Mouse (Mus musculus): ENCODE results near the gene Uri1. TPM values are rescaled to one million over a fixed set of nuclear protein-coding genes. Genes with fewer than 3 reads are reported as not detected.

Gene Uri1
- polyA plus RNA-seq, 1 experiment, result 13.4 TPM

DNA sequence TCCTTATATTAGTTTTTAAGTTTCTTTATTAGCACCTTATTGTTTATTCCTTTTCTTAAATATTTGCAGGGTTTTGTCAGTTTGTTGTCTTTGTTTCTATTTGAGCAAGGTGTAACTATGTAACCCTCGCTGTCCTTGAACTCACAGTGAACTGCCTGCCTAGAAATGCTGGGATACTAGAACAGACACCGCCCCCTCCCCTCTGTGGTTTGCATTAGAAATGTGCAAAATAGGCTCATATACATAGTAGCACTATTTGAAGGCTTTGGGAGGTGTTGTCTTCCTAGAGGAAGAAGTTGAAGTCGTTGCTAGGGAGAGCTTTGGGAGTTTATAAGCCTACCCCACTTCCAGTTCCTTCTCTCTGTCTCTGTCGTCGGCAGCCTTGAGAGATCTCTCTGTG is 5.7 kb upstream of the Uri1 start:
- H3K27me3 ChIP-seq (ENCODE audit: control insufficient read depth, insufficient read depth, insufficient read length), result no peaks in the 10 kb centered on the region
- H3K36me3 ChIP-seq (ENCODE audit: control insufficient read depth, insufficient read depth), result no peaks in the 10 kb centered on the region
- H3K79me2 ChIP-seq (ENCODE audit: control insufficient read depth, insufficient read depth), result no peaks in the 10 kb centered on the region
- TF ChIP-seq E2F4 (IDR thresholded peaks at IDR 0.05; ENCODE audit: insufficient read depth) (no peak), MYOG (IDR thresholded peaks at IDR 0.05; ENCODE audit: control insufficient read depth in 1 of 3, insufficient read depth in 1 of 3, insufficient read length in 2 of 3, low read depth in 2 of 3) (no peak), TCF3 (IDR thresholded peaks at IDR 0.05; ENCODE audit: insufficient read length, low read depth) (no peak), POLR2A (IDR thresholded peaks at IDR 0.05; ENCODE audit: insufficient read length, low read depth) (no peak), MYOD1 (IDR thresholded peaks at IDR 0.05; ENCODE audit: control insufficient read depth in 1 of 3, insufficient read length in 2 of 3, low read depth in 2 of 3) (no peak), TCF12 (IDR thresholded peaks at IDR 0.05; ENCODE audit: insufficient read depth, poor library complexity, severe bottlenecking) (no peak), REST (IDR thresholded peaks at IDR 0.05; ENCODE audit: insufficient read depth, insufficient read length) (no peak), POLR2AphosphoS2 (IDR thresholded peaks at IDR 0.05; ENCODE audit: insufficient read length, low read depth) (no peak), SRF (IDR thresholded peaks at IDR 0.05; ENCODE audit: control insufficient read depth, insufficient read length, low read depth) (no peak), MAX (IDR thresholded peaks at IDR 0.05; ENCODE audit: low read depth) (no peak), CEBPB (IDR thresholded peaks at IDR 0.05; ENCODE audit: insufficient read depth, poor library complexity, severe bottlenecking) (no peak), USF1 (IDR thresholded peaks at IDR 0.05; ENCODE audit: low read depth) (no peak)
- H3K4me3 ChIP-seq, result no peak overlapping the region
- H3ac ChIP-seq (ENCODE audit: control insufficient read depth, insufficient read length), result no peak overlapping the region
- no peak overlapping the region for H3K4me2 ChIP-seq (ENCODE audit: low read depth)

DNA sequence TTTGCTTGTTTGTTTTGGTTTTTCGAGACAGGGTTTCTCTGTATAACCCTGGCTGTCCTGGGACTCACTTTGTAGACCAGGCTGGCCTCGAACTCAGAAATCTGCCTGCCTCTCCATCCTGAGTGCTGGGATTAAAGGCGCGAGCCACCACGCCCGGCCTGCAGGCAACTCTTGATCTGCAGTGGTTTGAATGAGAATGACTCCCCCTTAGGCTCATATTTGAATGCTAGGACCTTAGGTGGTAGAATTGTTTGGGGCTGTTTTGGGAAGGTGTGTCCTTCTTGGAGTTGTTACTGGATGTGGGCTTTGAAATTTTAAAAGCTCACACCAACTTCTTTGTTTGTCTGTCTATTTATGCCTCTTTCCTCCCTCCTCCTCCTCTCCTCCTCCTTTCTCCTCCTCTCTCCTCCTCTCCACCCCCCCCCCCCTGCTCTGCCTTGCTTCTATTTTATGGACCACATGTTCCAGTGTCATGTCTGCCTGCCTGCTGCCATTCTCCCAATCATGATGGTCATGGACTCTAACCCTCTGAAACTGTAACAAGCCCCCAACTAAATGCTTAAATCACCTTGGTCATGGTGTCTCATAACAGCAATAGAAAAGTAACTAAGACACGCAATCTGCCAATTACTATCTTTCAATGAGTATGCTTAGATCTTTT is 4.7 kb upstream of the Uri1 start:
- no peak overlapping the region for H3ac ChIP-seq (ENCODE audit: control insufficient read depth, insufficient read length)
- peaks cover 9% of the 10 kb centered on the region for H3K27me3 ChIP-seq (ENCODE audit: control insufficient read depth, insufficient read depth, insufficient read length)
- no peaks in the 10 kb centered on the region for H3K36me3 ChIP-seq (ENCODE audit: control insufficient read depth, insufficient read depth)
- no peak overlapping the region for H3K4me3 ChIP-seq
- H3K4me2 ChIP-seq (ENCODE audit: low read depth), result no peak overlapping the region
- TF ChIP-seq MAX (IDR thresholded peaks at IDR 0.05; ENCODE audit: low read depth), result no peak
- TF ChIP-seq POLR2AphosphoS2 (IDR thresholded peaks at IDR 0.05; ENCODE audit: insufficient read length, low read depth), result no peak
- no peak for TF ChIP-seq POLR2A (IDR thresholded peaks at IDR 0.05; ENCODE audit: insufficient read length, low read depth)
- no peak for TF ChIP-seq MYOG (IDR thresholded peaks at IDR 0.05; ENCODE audit: control insufficient read depth in 1 of 3, insufficient read depth in 1 of 3, insufficient read length in 2 of 3, low read depth in 2 of 3)
- no peak for TF ChIP-seq E2F4 (IDR thresholded peaks at IDR 0.05; ENCODE audit: insufficient read depth)
- no peak for TF ChIP-seq TCF3 (IDR thresholded peaks at IDR 0.05; ENCODE audit: insufficient read length, low read depth)
- no peak for TF ChIP-seq MYOD1 (IDR thresholded peaks at IDR 0.05; ENCODE audit: control insufficient read depth in 1 of 3, insufficient read length in 2 of 3, low read depth in 2 of 3)
- TF ChIP-seq SRF (IDR thresholded peaks at IDR 0.05; ENCODE audit: control insufficient read depth, insufficient read length, low read depth), result no peak
- TF ChIP-seq REST (IDR thresholded peaks at IDR 0.05; ENCODE audit: insufficient read depth, insufficient read length), result no peak
- no peak for TF ChIP-seq USF1 (IDR thresholded peaks at IDR 0.05; ENCODE audit: low read depth)
- no peak for TF ChIP-seq TCF12 (IDR thresholded peaks at IDR 0.05; ENCODE audit: insufficient read depth, poor library complexity, severe bottlenecking)
- no peak for TF ChIP-seq CEBPB (IDR thresholded peaks at IDR 0.05; ENCODE audit: insufficient read depth, poor library complexity, severe bottlenecking)
- no peaks in the 10 kb centered on the region for H3K79me2 ChIP-seq (ENCODE audit: control insufficient read depth, insufficient read depth)

DNA sequence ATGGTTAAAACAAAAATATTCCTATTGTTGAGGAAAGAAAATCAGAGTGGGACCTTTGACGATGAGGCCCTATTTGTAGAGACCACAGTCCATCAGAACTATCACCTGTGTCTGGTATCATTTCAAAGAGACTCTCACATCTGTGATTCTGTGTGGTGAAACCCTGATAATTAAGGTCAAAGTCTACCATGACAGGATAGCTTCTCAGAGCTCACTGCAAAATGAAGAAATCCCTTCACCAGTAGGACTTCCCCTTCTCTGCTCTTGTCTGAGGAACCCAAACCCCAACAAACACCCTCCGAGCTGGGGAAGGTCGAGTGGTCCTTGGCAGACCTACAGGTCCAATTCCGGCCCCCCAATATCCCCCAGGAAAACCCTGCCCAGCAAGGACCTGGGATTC is 1.5 kb upstream of the Uri1 start:
- Histone ChIP-seq H3K4me2 (ENCODE audit: low read depth) (no peak overlapping the region), H3K27me3 (ENCODE audit: control insufficient read depth, insufficient read depth, insufficient read length) (peaks cover 18% of the 10 kb centered on the region), H3ac (ENCODE audit: control insufficient read depth, insufficient read length) (no peak overlapping the region), H3K79me2 (ENCODE audit: control insufficient read depth, insufficient read depth) (no peaks in the 10 kb centered on the region), H3K4me3 (no peak overlapping the region), H3K36me3 (ENCODE audit: control insufficient read depth, insufficient read depth) (no peaks in the 10 kb centered on the region)
- no peak for TF ChIP-seq POLR2AphosphoS2 (IDR thresholded peaks at IDR 0.05; ENCODE audit: insufficient read length, low read depth)
- no peak for TF ChIP-seq MYOD1 (IDR thresholded peaks at IDR 0.05; ENCODE audit: control insufficient read depth in 1 of 3, insufficient read length in 2 of 3, low read depth in 2 of 3)
- TF ChIP-seq MYOG (IDR thresholded peaks at IDR 0.05; ENCODE audit: control insufficient read depth in 1 of 3, insufficient read depth in 1 of 3, insufficient read length in 2 of 3, low read depth in 2 of 3), result no peak
- TF ChIP-seq TCF12 (IDR thresholded peaks at IDR 0.05; ENCODE audit: insufficient read depth, poor library complexity, severe bottlenecking), result no peak
- TF ChIP-seq CEBPB (IDR thresholded peaks at IDR 0.05; ENCODE audit: insufficient read depth, poor library complexity, severe bottlenecking), result no peak
- no peak for TF ChIP-seq USF1 (IDR thresholded peaks at IDR 0.05; ENCODE audit: low read depth)
- TF ChIP-seq POLR2A (IDR thresholded peaks at IDR 0.05; ENCODE audit: insufficient read length, low read depth), result no peak
- TF ChIP-seq TCF3 (IDR thresholded peaks at IDR 0.05; ENCODE audit: insufficient read length, low read depth), result no peak
- no peak for TF ChIP-seq E2F4 (IDR thresholded peaks at IDR 0.05; ENCODE audit: insufficient read depth)
- no peak for TF ChIP-seq MAX (IDR thresholded peaks at IDR 0.05; ENCODE audit: low read depth)
- no peak for TF ChIP-seq SRF (IDR thresholded peaks at IDR 0.05; ENCODE audit: control insufficient read depth, insufficient read length, low read depth)

DNA sequence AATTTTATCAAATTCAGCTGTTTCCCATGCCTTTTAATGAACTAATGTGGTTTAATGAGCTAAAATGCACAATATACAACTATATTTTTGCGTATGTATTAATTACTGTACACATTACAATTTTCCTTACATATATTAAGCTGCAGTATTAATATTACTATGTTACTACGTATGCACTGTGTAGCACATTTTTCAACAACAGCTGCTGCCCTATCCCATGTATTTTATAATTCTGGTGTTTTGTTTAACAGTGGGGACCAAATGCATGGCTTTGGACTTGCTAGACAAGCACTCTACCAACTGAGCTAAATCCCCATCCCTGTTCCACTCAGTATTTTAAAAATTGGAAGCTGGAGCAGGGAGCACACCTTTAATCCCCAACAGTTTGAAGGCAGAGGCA is 3.6 kb downstream of the Uri1 start:
- Histone ChIP-seq H3ac (ENCODE audit: control insufficient read depth, insufficient read length) (peak overlapping the region; percentile 38), H3K36me3 (ENCODE audit: control insufficient read depth, insufficient read depth) (no peaks in the 10 kb centered on the region), H3K79me2 (ENCODE audit: control insufficient read depth, insufficient read depth) (peaks cover 25% of the 10 kb centered on the region), H3K27me3 (ENCODE audit: control insufficient read depth, insufficient read depth, insufficient read length) (peaks cover 18% of the 10 kb centered on the region), H3K4me3 (peak overlapping the region; percentile 36), H3K4me2 (ENCODE audit: low read depth) (peak overlapping the region; percentile 72)
- no peak for TF ChIP-seq POLR2AphosphoS2 (IDR thresholded peaks at IDR 0.05; ENCODE audit: insufficient read length, low read depth)
- no peak for TF ChIP-seq TCF12 (IDR thresholded peaks at IDR 0.05; ENCODE audit: insufficient read depth, poor library complexity, severe bottlenecking)
- no peak for TF ChIP-seq MAX (IDR thresholded peaks at IDR 0.05; ENCODE audit: low read depth)
- no peak for TF ChIP-seq TCF3 (IDR thresholded peaks at IDR 0.05; ENCODE audit: insufficient read length, low read depth)
- TF ChIP-seq SRF (IDR thresholded peaks at IDR 0.05; ENCODE audit: control insufficient read depth, insufficient read length, low read depth), result no peak
- no peak for TF ChIP-seq CEBPB (IDR thresholded peaks at IDR 0.05; ENCODE audit: insufficient read depth, poor library complexity, severe bottlenecking)
- no peak for TF ChIP-seq POLR2A (IDR thresholded peaks at IDR 0.05; ENCODE audit: insufficient read length, low read depth)
- no peak for TF ChIP-seq E2F4 (IDR thresholded peaks at IDR 0.05; ENCODE audit: insufficient read depth)
- TF ChIP-seq USF1 (IDR thresholded peaks at IDR 0.05; ENCODE audit: low read depth), result no peak
- TF ChIP-seq REST (IDR thresholded peaks at IDR 0.05; ENCODE audit: insufficient read depth, insufficient read length), result no peak
- TF ChIP-seq MYOD1 (IDR thresholded peaks at IDR 0.05; ENCODE audit: control insufficient read depth in 1 of 3, insufficient read length in 2 of 3, low read depth in 2 of 3), result no peak
- no peak for TF ChIP-seq MYOG (IDR thresholded peaks at IDR 0.05; ENCODE audit: control insufficient read depth in 1 of 3, insufficient read depth in 1 of 3, insufficient read length in 2 of 3, low read depth in 2 of 3)

Measured in myocyte (in vitro differentiated cells).